Mouse (Mus musculus) testis, adult 2 months (tissue): ENCODE data around the gene Spaca3. TPM values are rescaled to one million over a fixed set of nuclear protein-coding genes. Genes with fewer than 3 reads are reported as not detected.

ENCODE experiments used
- H3K27ac ChIP-seq: fragments of 200-500 bp; 2 replicates; pipeline ENCODE4 v1.5.1; 2012; ENCODE audit warnings: low read depth, low read length; ENCODE audit not compliant: control insufficient read depth, insufficient read depth
- H3K27me3 ChIP-seq: fragments of 200-500 bp; 2 replicates; pipeline ENCODE4 v1.6.1; 2012; ENCODE audit warnings: mild to moderate bottlenecking, low read length, moderate library complexity; ENCODE audit not compliant: control insufficient read depth, insufficient read depth
- H3K36me3 ChIP-seq: fragments of 200-500 bp; 2 replicates; pipeline ENCODE4 v1.6.1; 2012; ENCODE audit warnings: mild to moderate bottlenecking, low read length; ENCODE audit not compliant: control insufficient read depth, insufficient read depth
- H3K4me1 ChIP-seq: fragments of 200-500 bp; 2 replicates; pipeline ENCODE4 v1.6.1; 2012; ENCODE audit warnings: low read length; ENCODE audit not compliant: control insufficient read depth, insufficient read depth
- H3K4me3 ChIP-seq: fragments of 200-500 bp; 2 replicates; pipeline ENCODE4 v1.5.1; 2012; ENCODE audit warnings: low read depth, mild to moderate bottlenecking, low read length, moderate library complexity, mixed read lengths; ENCODE audit not compliant: control insufficient read depth
- CTCF ChIP-seq: fragments of 200-500 bp; IDR thresholded peaks from 2 replicates; pipeline ENCODE4 v1.5.1; 2012; ENCODE audit warnings: low read depth, mild to moderate bottlenecking, inconsistent platforms, low read length, moderate library complexity; ENCODE audit not compliant: control insufficient read depth, insufficient read depth, insufficient replicate concordance
- POLR2A ChIP-seq: fragments of 200-500 bp; IDR thresholded peaks from 2 replicates; pipeline ENCODE4 v1.6.1; 2012; ENCODE audit warnings: low read depth, mild to moderate bottlenecking, inconsistent platforms, low read length, moderate library complexity; ENCODE audit not compliant: control insufficient read depth
- polyA plus RNA-seq: library from polyadenylated mRNA; depleted of rRNA; stranded (reverse); fragments of >200 nt; gene quantifications from 2 replicates; pipeline ENCODE4 v1.2.3, GENCODE M21; 2012; rRNA removed

The Spaca3 gene
- polyA plus RNA-seq = 490 and 494 TPM in 2 replicates

- H3K36me3 ChIP-seq = no peaks in the 10 kb centered on the region
- no peaks in the 10 kb centered on the region for H3K27me3 ChIP-seq
- TF ChIP-seq CTCF (no peak), POLR2A (peak; percentile 68; the same call in 1 of the 2 replicates)
- H3K4me3 ChIP-seq = peak within 1 kb of the TSS; percentile 88
- H3K27ac ChIP-seq = no peak within 1 kb of the TSS
- H3K4me1 ChIP-seq = peaks cover 9% of the 10 kb centered on the region
These were observed at the start of gene Spaca3 for GRCm38 (mm10) chr11:80858065-80858464. Gene Spaca3, plus strand, starts transcription at chr11:80858365.

GRCm38 (mm10) chr11:80808551-80809070 is 49.6 kb upstream of the Spaca3 start:
- Histone ChIP-seq H3K4me1 (peaks cover 9% of the 10 kb centered on the region), H3K27ac (no peak overlapping the region), H3K4me3 (no peak overlapping the region), H3K36me3 (no peaks in the 10 kb centered on the region), H3K27me3 (no peaks in the 10 kb centered on the region)
- TF ChIP-seq POLR2A (no peak), CTCF (no peak)

GRCm38 (mm10) chr11:80809666-80809992 is 48.5 kb upstream of the Spaca3 start:
- no peak overlapping the region for H3K4me3 ChIP-seq
- peaks cover 9% of the 10 kb centered on the region for H3K4me1 ChIP-seq
- TF ChIP-seq POLR2A = no peak
- no peak for TF ChIP-seq CTCF
- H3K27ac ChIP-seq = no peak overlapping the region
- no peaks in the 10 kb centered on the region for H3K36me3 ChIP-seq
- H3K27me3 ChIP-seq = no peaks in the 10 kb centered on the region

- TF ChIP-seq POLR2A (no peak), CTCF (no peak)
- Histone ChIP-seq H3K4me1 (peaks cover 9% of the 10 kb centered on the region), H3K27ac (no peak within 1 kb of the TSS), H3K27me3 (no peaks in the 10 kb centered on the region), H3K4me3 (peak within 1 kb of the TSS; percentile 60), H3K36me3 (no peaks in the 10 kb centered on the region)
These were observed 48.0 kb upstream of the Spaca3 start, which contains the start of gene Tmem98 for GRCm38 (mm10) chr11:80809993-80810821. Gene Tmem98, plus strand, starts transcription at chr11:80810175.

GRCm38 (mm10) chr11:80811156-80811555 is 47.0 kb upstream of the Spaca3 start:
- Histone ChIP-seq H3K27me3 (no peaks in the 10 kb centered on the region), H3K27ac (no peak overlapping the region), H3K4me3 (no peak overlapping the region), H3K36me3 (no peaks in the 10 kb centered on the region), H3K4me1 (peaks cover 9% of the 10 kb centered on the region)
- TF ChIP-seq POLR2A = no peak
- no peak for TF ChIP-seq CTCF

GRCm38 (mm10) chr11:80815354-80815753 is 42.8 kb upstream of the Spaca3 start:
- no peaks in the 10 kb centered on the region for H3K27me3 ChIP-seq
- peaks cover 6% of the 10 kb centered on the region for H3K4me1 ChIP-seq
- TF ChIP-seq POLR2A (no peak), CTCF (no peak)
- no peaks in the 10 kb centered on the region for H3K36me3 ChIP-seq
- H3K27ac ChIP-seq = no peak overlapping the region
- no peak overlapping the region for H3K4me3 ChIP-seq

GRCm38 (mm10) chr11:80818060-80818697 is 40.0 kb upstream of the Spaca3 start:
- Histone ChIP-seq H3K27me3 (no peaks in the 10 kb centered on the region), H3K36me3 (no peaks in the 10 kb centered on the region), H3K27ac (no peak overlapping the region), H3K4me1 (peaks cover 3% of the 10 kb centered on the region), H3K4me3 (no peak overlapping the region)
- TF ChIP-seq POLR2A (no peak), CTCF (peak; percentile 33; the same call in 1 of the 2 replicates)
